Mouse (Mus musculus) liver, embryonic 14.5 days (tissue): ENCODE measurements at regions not wholly inside any gene's neighbourhood (a gene's known extent, or its start where the extent isn't known, plus 50 kb on each side); places are given as distances from the start of the nearest gene placed in this dataset.

ENCODE experiments used
- ATAC-seq: fragments of 200-750 bp; cut with Nextera tagmentation; 2 replicates; pipeline ENCODE4 v1.8.0; 2017; ENCODE audit warnings: moderate number of reproducible peaks, mild to moderate bottlenecking, moderate library complexity; ENCODE audit not compliant: insufficient read depth
- DNase-seq, 3 experiments: peaks; one replicate each; pipeline ENCODE4 v3.0.0-alpha.2; 2012 to 2013; ENCODE audit warnings: low read depth in 3 of 3, low spot score in 3 of 3
- H3K27ac ChIP-seq: fragments of 300-500 bp; sonication (generic); 2 replicates; pipeline ENCODE4 v1.5.1; 2014; ENCODE audit warnings: moderate library complexity, mild to moderate bottlenecking, control low read depth, inconsistent platforms
- H3K27me3 ChIP-seq: fragments of 300-500 bp; sonication (generic); 2 replicates; pipeline ENCODE4 v1.6.1; 2014; ENCODE audit warnings: mild to moderate bottlenecking, low read length, moderate library complexity; ENCODE audit not compliant: control insufficient read depth, insufficient read depth
- H3K36me3 ChIP-seq: fragments of 300-500 bp; sonication (generic); replicated peaks from 2 replicates; pipeline ENCODE4 v1.6.1; 2014; ENCODE audit warnings: low read depth; ENCODE audit not compliant: control insufficient read depth, insufficient read depth
- H3K4me1 ChIP-seq, 2 experiments: fragments of 200-500 bp in 1 of 2; fragments of 300-500 bp in 1 of 2; sonication (generic) in 1 of 2; replicated peaks; 2 replicates each; pipeline ENCODE4 v1.6.1; 2012 to 2014; ENCODE audit warnings: antibody characterized with exemption in 1 of 2, inconsistent platforms in 1 of 2, low read length in 1 of 2; ENCODE audit not compliant: control insufficient read depth in 2 of 2, insufficient read depth in 2 of 2
- H3K4me2 ChIP-seq: fragments of 300-500 bp; sonication (generic); 2 replicates; pipeline ENCODE4 v1.6.1; 2014; ENCODE audit warnings: low read depth, mild to moderate bottlenecking, control low read depth, moderate library complexity
- H3K4me3 ChIP-seq, 2 experiments: fragments of 200-500 bp in 1 of 2; fragments of 300-500 bp in 1 of 2; sonication (generic) in 1 of 2; 2 replicates each; pipeline ENCODE4 v1.5.1; 2012 to 2014; ENCODE audit warnings: low read depth in 2 of 2, low read length in 2 of 2, mild to moderate bottlenecking in 2 of 2, control low read depth in 1 of 2, inconsistent platforms in 1 of 2, moderate library complexity in 1 of 2; ENCODE audit not compliant: insufficient read depth in 1 of 2
- H3K9ac ChIP-seq: fragments of 300-500 bp; sonication (generic); replicated peaks from 2 replicates; pipeline ENCODE4 v1.6.1; 2014; ENCODE audit warnings: mild to moderate bottlenecking, control low read depth, moderate library complexity
- H3K9me3 ChIP-seq: fragments of 300-500 bp; sonication (generic); 2 replicates; pipeline ENCODE4 v1.6.1; 2016; ENCODE audit warnings: low read length, mixed read lengths; ENCODE audit not compliant: control insufficient read depth
- CTCF ChIP-seq: IDR thresholded peaks from 2 replicates; pipeline ENCODE4 v1.5.1; 2016; ENCODE audit warnings: antibody characterized with exemption, low read depth, control low read depth
- EP300 ChIP-seq: IDR thresholded peaks from 2 replicates; pipeline ENCODE4 v1.6.1; 2016; ENCODE audit warnings: antibody characterized with exemption, low read depth
- WGBS: fragments of 180-500 bp; shearing (Covaris S2); extraction: QIAGEN DNeasy Blood & Tissue Kit; methylation state at CpG from one replicate; pipeline ENCODE4 v1.1.7; 2014; ENCODE audit not compliant: insufficient replicate concordance; 5-methylcytosine and 5-hydroxymethylcytosine counted together

- no peaks in the 10 kb centered on the region for H3K9me3 ChIP-seq
- DNase-seq (no peak), ATAC-seq (no peak)
- no peak for TF ChIP-seq CTCF
- TF ChIP-seq EP300: no peak
- H3K27ac ChIP-seq: no peak overlapping the region
- H3K9ac ChIP-seq: no peak overlapping the region
- no peaks in the 10 kb centered on the region for H3K36me3 ChIP-seq
- no peak overlapping the region for H3K4me2 ChIP-seq
- no peaks in the 10 kb centered on the region for H3K27me3 ChIP-seq
- no peaks in the 10 kb centered on the region for H3K4me1 ChIP-seq
- WGBS: 68% methylated on average over 5 of the region's 5 CpGs
- no peak overlapping the region for H3K4me3 ChIP-seq
Observed at GRCm38 (mm10) chr16:50863565-50863964, 272.6 kb upstream of the Ccdc54 start.

GRCm38 (mm10) chr16:50859513-50859912 lies 268.6 kb upstream of the Ccdc54 start:
- no peak overlapping the region for H3K4me3 ChIP-seq
- no peaks in the 10 kb centered on the region for H3K9me3 ChIP-seq
- no peak overlapping the region for H3K4me2 ChIP-seq
- TF ChIP-seq EP300 (no peak), CTCF (no peak)
- no peak for DNase-seq
- no peaks in the 10 kb centered on the region for H3K4me1 ChIP-seq
- no peak for ATAC-seq
- no peak overlapping the region for H3K9ac ChIP-seq
- H3K27ac ChIP-seq: no peak overlapping the region
- H3K27me3 ChIP-seq: no peaks in the 10 kb centered on the region
- 60% methylated on average over 1 of the region's 1 CpGs for WGBS
- H3K36me3 ChIP-seq: no peaks in the 10 kb centered on the region

GRCm38 (mm10) chr16:50852081-50852480 lies 261.1 kb upstream of the Ccdc54 start:
- H3K9me3 ChIP-seq: no peaks in the 10 kb centered on the region
- H3K27ac ChIP-seq: no peak overlapping the region
- no peak overlapping the region for H3K4me2 ChIP-seq
- no peak overlapping the region for H3K9ac ChIP-seq
- ATAC-seq (no peak), DNase-seq (no peak)
- H3K4me1 ChIP-seq: no peaks in the 10 kb centered on the region
- no peaks in the 10 kb centered on the region for H3K27me3 ChIP-seq
- H3K36me3 ChIP-seq: no peaks in the 10 kb centered on the region
- 61% methylated on average over 5 of the region's 5 CpGs for WGBS
- no peak overlapping the region for H3K4me3 ChIP-seq
- TF ChIP-seq CTCF: no peak
- no peak for TF ChIP-seq EP300

- DNase-seq: no peak
- Histone ChIP-seq H3K9ac (no peak overlapping the region), H3K27me3 (no peaks in the 10 kb centered on the region), H3K9me3 (no peaks in the 10 kb centered on the region), H3K36me3 (no peaks in the 10 kb centered on the region), H3K4me2 (no peak overlapping the region), H3K27ac (no peak overlapping the region), H3K4me1 (no peaks in the 10 kb centered on the region), H3K4me3 (no peak overlapping the region)
- WGBS: 46% methylated on average over 2 of the region's 2 CpGs
- ATAC-seq: no peak
- TF ChIP-seq EP300 (no peak), CTCF (0 out of 2 replicates have a peak, but pooled peaks have one; percentile 8)
Observed at GRCm38 (mm10) chr16:50847693-50848092, 256.7 kb upstream of the Ccdc54 start.

- WGBS: 55% methylated on average over 4 of the region's 4 CpGs
- no peaks in the 10 kb centered on the region for H3K4me1 ChIP-seq
- H3K27me3 ChIP-seq: no peaks in the 10 kb centered on the region
- H3K9ac ChIP-seq: no peak overlapping the region
- no peaks in the 10 kb centered on the region for H3K9me3 ChIP-seq
- no peaks in the 10 kb centered on the region for H3K36me3 ChIP-seq
- TF ChIP-seq EP300 (no peak), CTCF (no peak)
- no peak for DNase-seq
- H3K27ac ChIP-seq: no peak overlapping the region
- ATAC-seq: no peak
- H3K4me2 ChIP-seq: no peak overlapping the region
- no peak overlapping the region for H3K4me3 ChIP-seq
Observed at GRCm38 (mm10) chr16:50846505-50846904, 255.6 kb upstream of the Ccdc54 start.
